Mouse (Mus musculus) left cerebral cortex, adult 9 months (tissue): ENCODE measurements around the gene Sema3d.

Experiments used
- DNase-seq, 2 experiments: peaks; one replicate each; pipeline ENCODE4 v3.0.0; 2022; ENCODE audit warnings: low spot score in 2 of 2

Sema3d gene

GRCm38 (mm10) chr5:12634227-12634980, 251.2 kb downstream of the Sema3d start:
- no peak for DNase-seq

- no peak for DNase-seq
Observed at GRCm38 (mm10) chr5:12637763-12638468, 254.7 kb downstream of the Sema3d start.
